Mouse (Mus musculus): ENCODE results near the gene Sypl.

The Sypl gene

DNA sequence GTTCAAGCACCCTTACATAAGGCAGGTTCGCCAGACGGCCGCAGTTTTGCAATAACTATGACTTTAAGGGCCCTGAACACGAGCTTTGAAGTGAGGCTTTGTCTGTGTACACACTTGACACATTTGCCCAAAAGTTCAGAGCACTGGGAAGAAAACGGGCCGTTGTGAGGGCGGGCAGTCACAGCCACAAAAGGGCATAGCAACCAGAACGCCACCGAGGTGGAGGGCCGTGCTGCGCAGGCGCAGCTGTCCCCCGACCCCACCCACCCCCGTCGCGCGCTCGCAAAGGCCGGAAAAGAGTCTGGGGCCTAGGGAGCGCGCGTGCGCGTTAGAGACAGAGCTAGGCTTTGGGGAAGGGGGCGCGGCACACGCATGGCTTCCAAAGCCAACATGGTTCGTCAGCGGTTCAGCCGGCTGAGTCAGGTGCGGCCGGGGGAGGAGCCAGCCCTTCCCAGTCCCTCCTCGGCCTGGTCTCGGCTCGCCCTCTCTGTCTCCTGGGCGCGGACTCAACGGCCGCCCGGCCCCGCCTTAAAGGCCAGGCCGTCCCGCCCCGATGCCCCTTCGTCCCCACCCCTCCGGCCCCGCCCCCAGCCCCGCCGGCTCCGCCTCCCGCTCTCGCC is at the start of gene Sypl:
TSS of gene Sypl (plus strand) at position 296 of the 620 bp plus-strand sequence.
- DNase-seq (ENCODE audit: low spot score): peak; percentile 99

DNA sequence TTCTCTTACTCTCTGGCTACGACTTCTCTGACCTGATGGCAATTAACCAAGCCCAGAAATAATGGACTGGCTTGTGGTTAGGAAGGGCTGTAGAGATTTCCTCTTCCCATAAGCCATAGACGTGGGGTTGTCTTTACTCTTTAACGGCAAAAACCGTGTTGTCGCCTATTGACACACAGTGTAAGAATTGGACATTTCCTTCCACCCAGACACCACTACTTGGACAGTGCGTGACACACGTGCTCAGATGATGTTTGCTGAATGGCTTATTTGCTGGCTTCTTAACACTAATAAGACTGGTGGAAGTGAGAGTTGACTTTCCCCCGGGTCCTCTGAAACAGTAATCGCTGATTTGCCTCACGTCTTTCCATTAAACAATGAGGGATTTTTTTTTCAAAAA is 44.0 kb upstream of the Sypl start:
- DNase-seq (ENCODE audit: low spot score): no peak

DNA sequence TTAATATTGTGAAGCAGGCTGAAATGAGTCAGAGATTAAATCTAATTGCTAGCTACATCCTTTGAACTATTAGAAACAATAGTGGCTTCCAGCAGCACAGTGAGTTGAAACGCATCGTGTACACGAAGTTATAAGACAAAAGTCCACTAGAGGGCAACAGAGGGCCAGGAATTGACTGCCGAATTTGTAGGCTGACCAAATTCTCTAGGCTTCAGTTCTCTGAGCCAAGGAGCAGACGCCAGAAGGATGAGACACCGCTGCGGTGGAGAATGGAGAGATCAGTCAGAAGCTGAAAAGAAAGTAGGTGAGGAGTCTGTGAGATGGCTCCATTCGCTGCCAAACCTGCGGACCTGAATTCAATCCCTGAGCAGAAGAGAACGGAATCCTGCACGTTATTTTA is 43.6 kb upstream of the Sypl start:
- peak; percentile 92 for DNase-seq (ENCODE audit: low spot score)

DNA sequence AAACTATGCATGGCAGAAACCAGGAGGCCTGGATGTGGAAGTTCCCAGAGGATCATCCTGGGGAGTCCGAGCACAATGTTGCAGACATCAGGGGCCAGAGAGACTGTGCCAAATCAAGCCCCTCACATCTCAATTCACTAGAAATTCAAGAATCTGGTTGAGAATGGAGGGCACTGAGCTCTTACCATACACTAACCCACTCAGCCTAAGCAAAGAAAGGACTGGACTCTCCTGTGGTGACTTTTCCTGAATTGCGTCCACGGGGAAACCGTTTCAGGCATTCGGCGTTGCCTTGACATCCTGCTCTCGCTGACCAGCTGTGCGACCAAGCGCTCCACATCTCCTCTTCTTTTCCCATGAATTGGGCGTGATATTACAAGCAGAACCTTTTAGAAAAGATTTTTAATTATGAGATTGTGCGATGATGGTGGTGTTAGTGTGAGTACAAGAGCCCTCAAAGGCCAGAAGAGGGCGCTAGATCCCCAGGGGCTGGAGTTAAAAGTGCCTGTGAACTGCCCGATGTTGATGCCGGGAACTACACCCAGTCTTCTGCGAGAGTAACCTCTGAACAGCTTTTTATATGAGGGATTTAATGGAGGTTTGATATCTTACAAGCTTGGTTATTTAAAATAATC is 43.0 kb upstream of the Sypl start:
- peak; percentile 80 for DNase-seq (ENCODE audit: low spot score)

DNA sequence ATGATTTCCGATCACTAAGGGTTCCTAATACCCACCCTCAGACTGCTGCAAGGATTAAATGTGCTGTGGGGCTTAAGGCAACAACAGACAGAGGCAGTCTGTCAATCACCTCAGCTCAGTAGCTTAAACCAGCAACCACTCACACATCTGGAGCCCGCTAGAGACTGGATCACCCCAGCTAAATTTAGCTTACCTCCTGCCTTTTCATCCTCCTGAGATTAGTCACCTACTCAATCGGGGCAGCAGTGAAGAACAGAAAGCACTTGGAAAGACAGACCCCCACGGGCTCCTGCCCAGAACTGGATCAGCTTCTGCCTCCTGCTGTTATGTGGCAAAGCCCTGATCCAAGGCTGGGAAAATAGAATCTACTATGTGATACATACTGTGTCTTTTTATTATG is 42.1 kb upstream of the Sypl start:
- no peak for DNase-seq (ENCODE audit: low spot score)

DNA sequence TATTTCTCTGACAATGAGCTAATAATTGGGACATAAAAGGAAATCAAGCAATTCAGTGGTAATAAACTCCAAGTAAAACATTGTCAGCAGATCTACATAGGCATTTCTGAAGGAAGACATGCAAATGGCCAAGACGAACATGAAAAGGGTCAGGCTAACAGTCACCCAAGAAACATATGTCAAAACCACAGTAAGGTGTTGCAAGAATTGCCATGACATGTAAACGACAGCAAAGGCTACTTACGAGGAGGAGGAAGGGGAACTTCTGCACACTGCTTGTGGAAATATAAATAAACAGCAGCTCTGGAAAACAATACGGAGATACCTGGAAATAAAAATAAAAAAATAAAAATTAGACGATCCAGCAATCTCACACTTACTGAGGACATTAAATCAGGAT is 40.9 kb upstream of the Sypl start:
- no peak for DNase-seq (ENCODE audit: low spot score)

DNA sequence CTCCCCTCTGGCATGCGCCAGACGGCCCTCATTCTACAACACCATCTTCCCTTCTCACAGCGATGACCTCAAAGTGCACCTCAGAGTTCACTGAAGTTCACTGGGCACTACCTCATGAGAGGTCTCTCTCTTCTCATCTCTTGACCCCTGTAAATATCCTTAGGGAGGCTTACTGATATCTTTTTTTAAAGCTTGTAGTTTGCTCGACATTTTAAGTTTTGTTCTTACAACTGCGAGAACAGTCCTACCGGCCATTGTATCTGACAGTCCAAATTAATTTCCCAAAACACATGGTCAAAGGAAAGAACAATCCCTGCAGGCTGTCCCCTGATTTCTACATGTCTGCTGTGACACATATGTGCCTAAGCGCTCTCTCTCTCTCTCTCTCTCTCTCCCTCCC is 35.0 kb upstream of the Sypl start:
- DNase-seq (ENCODE audit: low spot score): no peak

DNA sequence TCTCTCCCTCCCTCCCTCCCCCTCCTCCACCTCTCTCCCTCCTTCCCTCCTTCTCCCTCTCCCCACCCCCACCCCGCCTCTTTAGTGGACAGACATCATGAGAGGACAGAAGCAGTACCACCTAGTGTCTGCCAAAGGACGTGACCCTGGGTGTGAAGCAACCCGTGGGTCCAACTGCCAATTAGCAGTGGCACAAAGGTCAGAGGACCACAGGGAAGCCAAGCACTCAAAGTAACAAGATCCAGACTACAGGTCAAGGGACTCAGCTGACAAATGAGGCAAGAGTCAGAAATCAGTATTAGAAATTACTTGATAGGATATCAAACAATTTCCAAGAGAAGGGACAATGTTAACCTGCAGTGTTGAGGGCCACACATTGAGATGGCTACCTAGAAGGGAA is 34.6 kb upstream of the Sypl start:
- no peak for DNase-seq (ENCODE audit: low spot score)

DNA sequence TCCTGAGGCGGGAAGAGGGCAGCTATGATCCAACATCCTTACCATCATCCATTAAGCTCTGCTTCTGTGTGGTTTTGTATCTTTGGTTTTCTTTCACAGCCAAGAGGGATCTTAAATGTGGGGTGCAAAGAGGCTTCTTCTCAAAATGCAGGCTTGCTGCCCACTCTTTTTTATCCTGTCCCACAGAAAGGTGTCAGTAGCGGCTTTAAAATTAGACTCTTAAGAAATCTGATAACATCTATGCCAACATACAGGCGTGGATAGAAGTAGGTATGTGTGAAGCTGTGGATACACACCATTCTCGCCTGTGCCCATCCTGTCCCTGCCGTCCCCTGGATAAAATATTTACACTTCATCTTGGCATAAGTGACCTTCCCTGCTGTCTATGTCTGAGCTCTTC is 34.2 kb upstream of the Sypl start:
- DNase-seq (ENCODE audit: low spot score): no peak

DNA sequence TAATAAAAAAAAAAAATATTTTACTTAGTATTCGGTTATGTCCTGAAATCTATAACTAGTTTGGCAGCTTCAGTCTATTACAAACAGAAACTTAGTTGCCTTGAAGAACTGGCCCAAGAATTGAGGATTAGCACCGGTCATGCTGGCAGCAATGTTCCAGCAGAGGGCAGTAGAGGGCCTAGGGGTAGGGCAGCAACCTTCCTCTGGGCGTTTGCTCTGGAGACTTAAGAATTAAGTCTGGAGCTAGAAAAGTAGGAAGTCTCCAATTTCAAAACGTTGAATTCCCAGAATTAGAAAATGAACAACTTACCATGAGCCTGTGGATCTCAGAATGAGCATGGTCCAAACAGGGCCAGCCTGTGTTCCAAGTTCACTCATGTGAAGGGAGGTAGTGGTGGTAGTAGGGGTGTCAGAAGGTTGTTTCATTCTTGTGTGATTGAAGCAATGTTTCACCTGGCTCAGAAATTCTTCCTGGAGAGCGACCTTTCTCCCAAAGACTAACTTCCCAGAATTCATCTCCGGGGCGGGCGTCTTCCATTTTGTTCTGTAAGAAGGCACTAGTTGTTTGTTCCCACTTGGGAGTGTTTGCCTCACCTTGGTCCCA is 33.4 kb upstream of the Sypl start:
- peak; percentile 58 for DNase-seq (ENCODE audit: low spot score)

DNA sequence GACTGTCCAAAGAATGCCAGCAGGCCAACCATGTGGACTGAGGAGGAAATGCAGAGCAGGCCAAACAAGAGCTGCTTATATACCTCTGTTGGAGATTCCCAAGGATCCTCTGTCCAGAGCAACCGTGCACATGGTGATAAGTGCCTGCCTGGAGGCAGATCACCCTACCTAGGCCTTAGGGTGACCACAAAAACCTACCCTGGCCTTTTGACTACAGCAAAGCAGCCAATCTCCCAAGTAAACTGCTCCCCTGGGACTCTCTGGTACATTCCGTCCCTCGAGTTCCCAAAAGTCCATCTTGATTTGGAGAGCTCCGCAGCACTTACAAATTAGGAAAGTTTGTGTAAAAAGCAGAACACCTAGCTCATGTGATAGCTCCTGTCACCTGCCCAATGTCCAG is 32.6 kb upstream of the Sypl start:
- DNase-seq (ENCODE audit: low spot score): no peak

DNA sequence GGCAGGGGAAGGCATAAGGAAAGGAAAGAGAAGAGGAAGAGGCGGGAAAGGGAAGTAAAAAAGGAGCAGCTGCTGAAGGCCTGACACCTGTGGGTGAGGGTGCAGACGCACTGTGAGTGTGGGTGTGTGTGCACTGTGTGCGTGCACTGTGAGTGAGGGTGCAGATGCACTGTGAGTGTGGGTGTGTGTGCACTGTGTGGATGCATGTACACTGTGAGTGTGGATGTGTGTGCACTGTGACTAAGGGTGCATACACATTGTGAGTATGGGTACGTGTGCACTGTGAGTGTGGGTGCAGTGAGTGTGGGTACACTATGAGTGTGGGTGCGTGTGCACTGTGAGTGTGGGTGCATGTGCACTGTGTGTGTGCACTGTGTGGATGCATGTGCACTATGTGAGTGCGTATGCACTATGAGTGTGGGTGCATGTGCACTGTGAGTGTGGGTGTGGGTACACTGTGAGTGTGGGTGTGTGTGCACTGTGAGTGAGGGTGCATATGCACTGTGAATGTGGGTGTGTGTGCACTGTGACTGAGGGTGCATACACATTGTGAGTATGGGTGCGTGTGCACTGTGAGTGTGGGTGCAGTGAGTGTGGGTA is 32.1 kb upstream of the Sypl start:
- DNase-seq (ENCODE audit: low spot score): no peak

DNA sequence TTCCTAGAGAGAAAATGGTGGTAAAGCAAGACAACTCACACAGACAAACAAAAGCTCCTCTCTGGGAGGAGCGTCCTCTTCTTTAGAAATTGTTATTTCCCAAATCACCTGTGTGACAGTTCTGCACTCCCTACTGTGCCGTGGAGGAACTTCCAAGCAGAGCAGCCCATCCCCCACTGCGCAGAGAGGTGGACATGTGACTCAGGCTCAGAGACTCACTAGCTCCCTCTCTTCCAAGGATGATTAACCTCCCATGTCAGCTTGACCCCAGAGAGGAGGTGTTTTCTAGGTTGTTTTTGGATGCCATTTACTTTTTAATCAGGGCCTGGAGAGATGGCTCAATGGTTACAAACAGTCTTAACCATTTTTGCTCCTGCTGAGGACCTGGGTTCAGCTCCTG is 29.4 kb upstream of the Sypl start:
- no peak for DNase-seq (ENCODE audit: low spot score)

DNA sequence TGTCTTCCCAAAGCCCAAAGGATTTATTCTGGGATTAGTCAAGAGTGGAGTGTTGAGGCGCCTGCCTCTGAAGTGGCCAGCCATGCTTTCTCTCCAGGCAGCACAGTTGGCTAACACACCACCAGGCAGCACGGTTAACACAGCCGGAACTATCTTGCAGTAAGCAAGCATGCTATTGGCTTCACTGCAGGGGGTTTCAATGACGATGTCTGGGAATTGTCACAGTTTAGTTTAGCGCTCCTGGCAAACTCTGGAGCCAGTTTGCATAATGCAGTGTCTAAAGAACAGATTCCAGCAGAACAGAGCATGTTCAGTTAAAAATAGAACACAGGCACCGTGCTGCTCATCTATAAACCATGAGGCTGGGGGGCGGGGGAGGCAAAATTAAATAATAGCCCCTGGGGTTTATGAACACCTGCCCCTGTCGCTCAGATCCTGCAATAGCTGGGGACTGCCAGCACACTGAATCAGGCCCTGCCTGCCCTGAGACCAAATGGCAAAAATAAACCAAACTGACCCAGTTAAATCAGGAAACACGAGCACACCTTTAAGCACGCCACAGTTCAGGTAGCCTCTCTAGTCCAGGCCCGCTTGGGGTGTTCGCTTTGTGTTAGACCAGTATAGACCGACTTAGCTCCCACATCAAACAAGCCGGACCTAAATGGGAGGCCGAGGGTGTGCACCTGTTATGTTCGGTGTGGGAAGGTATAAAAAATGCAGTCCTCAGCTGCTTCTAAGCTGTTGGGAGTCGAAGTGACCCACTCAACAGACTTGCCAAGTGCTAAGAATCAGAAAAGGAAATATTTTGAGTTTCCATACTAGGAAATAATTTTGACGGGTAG is 27.1 kb upstream of the Sypl start:
- peak; percentile 64 for DNase-seq (ENCODE audit: low spot score)

DNA sequence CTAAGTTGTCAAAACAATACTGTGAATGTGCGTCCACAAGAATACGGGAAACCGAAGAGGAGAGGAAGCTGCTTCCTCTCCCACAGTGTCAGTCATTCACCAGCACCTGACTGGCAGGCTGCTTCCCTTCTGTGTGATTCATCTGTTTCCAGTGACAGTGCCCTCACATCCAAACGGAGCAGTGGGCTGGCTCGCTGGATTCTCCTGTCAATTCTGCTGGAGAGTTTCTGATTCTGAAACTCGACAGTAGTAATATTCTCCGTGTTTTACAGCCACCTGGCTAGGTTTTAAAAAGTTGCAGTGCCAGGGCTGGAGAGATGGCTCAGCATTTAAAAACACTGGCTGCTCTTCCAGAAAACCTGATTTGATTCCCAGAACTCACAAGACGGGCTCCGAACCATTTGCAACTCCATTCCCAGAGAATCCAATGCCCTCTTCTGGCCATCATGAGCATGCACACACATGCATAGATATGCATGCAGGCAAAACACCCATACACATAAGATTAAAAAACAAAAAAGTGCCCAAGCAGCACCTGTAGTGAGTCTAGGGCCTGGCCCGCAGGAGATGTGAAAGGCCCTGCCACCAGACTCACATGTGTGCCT is 26.4 kb upstream of the Sypl start:
- DNase-seq (ENCODE audit: low spot score): no peak

DNA sequence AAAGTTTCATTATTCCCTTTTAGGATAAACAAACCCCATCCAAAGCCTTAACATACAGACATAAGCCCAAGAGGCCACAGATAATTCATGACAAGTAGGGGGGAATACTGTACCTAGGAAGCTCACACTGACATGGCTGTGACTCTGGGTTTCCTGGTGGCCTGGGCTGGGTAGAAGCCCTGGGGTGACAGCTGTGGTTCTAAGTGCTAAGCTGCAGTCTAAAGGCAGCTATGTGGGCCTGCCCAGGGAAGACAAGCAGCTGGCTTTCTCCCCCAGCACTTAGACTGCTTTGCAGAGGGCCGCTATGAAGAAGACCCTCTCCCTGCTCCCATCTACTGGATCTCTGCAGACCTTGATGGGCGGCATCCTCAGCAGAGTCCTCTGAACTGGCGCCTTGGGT is 25.5 kb upstream of the Sypl start:
- DNase-seq (ENCODE audit: low spot score): no peak

DNA sequence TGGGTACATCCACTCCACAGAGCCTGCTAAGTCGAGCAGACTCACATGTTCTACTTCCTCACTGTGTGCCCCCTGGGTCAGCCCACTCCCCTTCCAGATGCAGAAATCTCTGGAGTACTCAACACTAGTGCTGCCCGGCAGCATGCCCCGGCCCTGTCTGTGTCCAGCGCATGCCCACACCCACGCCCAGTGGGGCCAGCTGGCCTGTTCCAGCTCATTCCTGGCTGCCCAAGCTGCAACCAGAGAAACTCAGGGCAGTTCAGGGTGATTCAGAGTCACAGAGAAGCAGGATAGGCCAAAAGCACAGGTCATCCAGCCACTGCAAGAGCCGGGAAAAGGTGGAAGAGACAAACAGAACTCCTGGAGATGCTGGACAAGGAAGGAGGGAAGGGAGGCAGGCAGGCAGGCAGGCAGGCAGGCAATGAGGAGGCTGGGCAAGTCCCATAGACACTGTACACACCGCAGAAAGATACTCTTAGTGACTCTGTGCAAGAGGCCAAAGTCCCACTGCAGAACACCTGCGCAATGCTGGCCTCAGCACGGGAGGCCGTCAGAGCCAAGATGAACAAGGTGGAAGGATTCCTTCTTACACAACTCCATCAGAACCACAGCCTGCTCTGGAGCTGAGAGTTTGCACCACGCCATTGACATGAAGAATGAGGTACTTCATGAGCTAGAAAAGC is 23.7 kb upstream of the Sypl start:
- no peak for DNase-seq (ENCODE audit: low spot score)

DNA sequence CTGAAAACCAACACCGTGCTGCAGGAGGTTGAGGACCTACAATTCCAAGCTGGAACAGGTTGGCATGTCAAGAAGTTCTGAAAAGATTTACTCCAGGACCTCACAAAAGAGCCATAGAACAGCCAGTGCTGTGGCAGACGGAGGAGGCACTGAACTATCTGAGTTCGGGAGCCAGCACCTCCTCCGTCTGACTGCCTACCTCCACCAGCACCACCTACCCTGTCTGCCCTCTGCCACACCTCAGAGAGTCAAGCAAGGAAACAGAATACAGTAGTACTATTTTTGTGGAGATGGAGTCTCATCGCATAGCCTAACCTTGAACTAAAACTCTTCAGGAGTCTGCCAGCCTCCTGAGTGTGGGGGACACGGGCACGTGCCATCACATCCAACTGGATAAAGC is 23.1 kb upstream of the Sypl start:
- no peak for DNase-seq (ENCODE audit: low spot score)

DNA sequence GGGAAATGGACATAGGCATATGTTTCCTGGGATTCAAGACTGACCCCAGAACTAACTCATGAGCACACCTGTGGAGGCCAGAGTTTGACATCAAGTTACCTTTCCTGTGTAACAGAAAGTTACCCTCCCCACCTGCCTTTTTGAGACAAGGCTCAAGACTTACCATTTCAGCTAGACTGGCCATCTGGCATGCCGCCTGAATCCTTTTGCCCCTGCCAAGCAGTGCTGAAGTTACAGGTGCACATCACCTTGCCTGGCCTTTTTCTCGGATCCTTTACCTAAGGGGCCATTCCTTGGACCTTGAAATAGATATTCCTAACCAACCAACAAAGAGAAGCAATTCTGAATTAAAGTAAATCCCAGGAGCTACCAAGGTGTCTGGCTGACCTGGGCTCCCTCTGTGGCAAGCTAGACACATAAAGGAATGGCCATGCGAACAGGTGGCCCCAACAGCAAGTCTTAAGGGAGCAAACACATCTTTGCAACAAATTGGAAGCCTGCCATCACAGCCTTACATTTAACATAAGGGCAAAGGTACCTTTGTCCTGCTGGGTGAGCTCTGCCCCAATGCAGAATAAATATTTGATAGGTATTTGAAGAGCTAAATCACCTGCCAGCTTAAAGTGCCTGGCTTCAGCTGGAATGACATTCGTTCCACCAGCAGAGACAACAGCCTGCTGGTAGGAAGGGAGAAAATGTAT is 17.3 kb upstream of the Sypl start:
- no peak for DNase-seq (ENCODE audit: low spot score)

DNA sequence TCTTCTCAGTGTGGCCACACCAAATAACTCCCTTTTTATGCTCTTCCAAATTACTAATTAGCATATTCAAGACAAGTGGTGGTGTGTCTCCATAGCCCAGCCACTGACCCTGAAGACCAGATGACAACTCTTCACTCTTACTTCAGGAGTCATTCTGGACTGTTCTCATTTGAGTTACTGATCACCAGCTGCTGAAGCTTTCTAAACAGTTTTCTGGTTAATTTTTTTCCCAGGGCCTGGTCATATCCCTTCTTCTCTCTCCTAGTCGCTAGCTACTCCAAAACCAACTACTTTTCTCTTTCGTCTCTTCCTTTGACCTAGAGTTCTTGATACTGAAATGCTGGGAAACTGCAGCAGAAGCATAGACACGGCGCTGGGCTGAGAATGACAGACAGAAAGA is 12.6 kb upstream of the Sypl start:
- DNase-seq (ENCODE audit: low spot score): no peak

DNA sequence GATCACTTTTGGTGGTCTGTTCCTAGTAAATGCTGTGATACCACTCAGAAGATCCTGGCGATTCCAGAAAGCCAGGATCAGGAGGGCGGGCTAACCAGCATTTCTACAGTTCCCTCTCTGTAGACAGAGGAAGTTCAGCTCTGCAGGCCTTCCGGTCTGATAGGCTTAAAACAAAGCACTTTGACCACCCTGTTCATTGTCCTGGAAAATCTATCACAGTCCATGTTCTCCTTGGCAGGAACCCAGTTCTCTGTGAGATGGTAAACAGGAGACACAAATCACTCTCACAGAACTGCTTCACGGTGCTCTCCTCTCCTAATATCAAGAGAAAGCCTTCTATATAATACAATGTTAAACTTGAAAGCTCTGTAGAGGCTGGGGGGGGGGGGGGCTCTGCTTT is 10.3 kb upstream of the Sypl start:
- no peak for DNase-seq (ENCODE audit: low spot score)
